Mouse (Mus musculus): Measurements from ENCODE around the gene Tbc1d25. TPM values are rescaled to one million over a fixed set of nuclear protein-coding genes. Genes with fewer than 3 reads are reported as not detected.

The Tbc1d25 gene
- total and polyA plus RNA-seq, 2 experiments from 2014 or later, result 17.4 to 19.9 TPM

GRCm38 (mm10) chrX:8217383-8217782 is 41.4 kb upstream of the Tbc1d25 start:
- Histone ChIP-seq H3K4me2 (ENCODE audit: low read depth, low read length) (no peak overlapping the region), H3K4me3 (ENCODE audit: low read length) (no peak overlapping the region), H3K4me1 (ENCODE audit: insufficient read depth, low read length) (no peaks in the 10 kb centered on the region), H3K9me3 (ENCODE audit: low read length) (no peaks in the 10 kb centered on the region), H3K27me3 (ENCODE audit: insufficient read depth, low read length) (no peaks in the 10 kb centered on the region), H3K36me3 (ENCODE audit: insufficient read depth, low read length) (no peaks in the 10 kb centered on the region), H3K27ac (no peak overlapping the region), H3K9ac (replicated peaks; ENCODE audit: low read length) (no peak overlapping the region)
- WGBS, result 54% methylated on average over 6 of the region's 6 CpGs
- no peak for TF ChIP-seq CTCF (IDR thresholded peaks at IDR 0.05; ENCODE audit: low read depth)
- DNase-seq (ENCODE audit: low spot score), result no peak
- ATAC-seq, result no peak

GRCm38 (mm10) chrX:8211490-8212207 is 35.7 kb upstream of the Tbc1d25 start:
- Histone ChIP-seq H3K9ac (replicated peaks; ENCODE audit: low read length) (no peak overlapping the region), H3K27ac (no peak overlapping the region), H3K4me3 (ENCODE audit: low read length) (no peak overlapping the region), H3K27me3 (ENCODE audit: insufficient read depth, low read length) (no peaks in the 10 kb centered on the region), H3K4me1 (ENCODE audit: insufficient read depth, low read length) (no peaks in the 10 kb centered on the region), H3K9me3 (ENCODE audit: low read length) (no peaks in the 10 kb centered on the region), H3K4me2 (ENCODE audit: low read depth, low read length) (no peak overlapping the region), H3K36me3 (ENCODE audit: insufficient read depth, low read length) (no peaks in the 10 kb centered on the region)
- no peak for ATAC-seq
- WGBS, result 83% methylated on average over 7 of the region's 7 CpGs
- DNase-seq (ENCODE audit: low spot score), result no peak
- TF ChIP-seq CTCF (IDR thresholded peaks at IDR 0.05; ENCODE audit: low read depth), result no peak

DNA sequence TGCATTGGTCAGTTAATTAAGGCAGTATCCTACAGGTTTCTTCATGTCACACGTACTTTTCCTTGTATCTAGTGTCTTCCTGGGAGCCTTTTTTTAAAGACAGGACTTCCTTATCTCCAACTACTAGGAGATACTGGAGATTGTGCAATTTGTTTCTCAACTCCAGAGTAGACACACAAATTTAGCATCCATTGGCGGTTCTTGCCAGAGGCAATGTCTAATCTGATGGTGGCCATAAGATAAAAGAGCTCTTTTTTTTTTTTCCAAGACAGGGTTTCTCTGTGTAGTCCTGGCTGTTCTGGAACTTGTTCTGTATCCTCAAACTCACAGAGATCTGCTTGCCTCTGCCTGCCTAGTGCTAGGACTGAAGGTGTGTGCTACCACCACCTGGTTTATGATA is 33.7 kb upstream of the Tbc1d25 start:
- WGBS, result 78% methylated on average over 2 of the region's 2 CpGs
- ATAC-seq, result no peak
- TF ChIP-seq CTCF (IDR thresholded peaks at IDR 0.05; ENCODE audit: low read depth), result no peak

DNA sequence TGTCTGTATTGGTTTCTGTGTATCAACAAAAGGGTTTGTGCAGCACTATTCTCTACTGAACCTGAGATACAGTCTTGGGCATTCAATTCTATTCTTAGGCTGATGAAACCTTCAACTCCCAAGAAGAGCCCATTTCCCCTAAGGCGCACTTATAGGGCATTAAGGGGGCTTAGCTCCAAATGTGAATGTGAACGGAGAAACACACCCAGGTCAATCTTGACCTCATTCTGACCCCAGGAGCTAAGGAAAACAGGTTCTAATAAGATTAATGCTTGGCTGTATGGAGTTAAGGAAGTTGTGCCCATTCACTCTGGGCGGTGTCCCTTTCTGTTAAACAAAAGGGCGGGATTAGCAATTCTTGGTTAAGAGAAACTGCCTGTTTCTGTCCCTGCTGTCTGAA is 31.2 kb upstream of the Tbc1d25 start:
- Histone ChIP-seq H3K4me3 (ENCODE audit: low read length) (no peak overlapping the region), H3K4me1 (ENCODE audit: insufficient read depth, low read length) (0 out of 2 replicates have a peak, but pooled peaks cover 2% of the 10 kb centered on the region), H3K27me3 (ENCODE audit: insufficient read depth, low read length) (no peaks in the 10 kb centered on the region), H3K9ac (replicated peaks; ENCODE audit: low read length) (no peak overlapping the region), H3K27ac (no peak overlapping the region), H3K4me2 (ENCODE audit: low read depth, low read length) (peak overlapping the region; percentile 60), H3K36me3 (ENCODE audit: insufficient read depth, low read length) (no peaks in the 10 kb centered on the region), H3K9me3 (ENCODE audit: low read length) (no peaks in the 10 kb centered on the region)
- DNase-seq (ENCODE audit: low spot score) (no peak), ATAC-seq (no peak)
- no peak for TF ChIP-seq CTCF (IDR thresholded peaks at IDR 0.05; ENCODE audit: low read depth)
- WGBS, result 36% methylated on average over 4 of the region's 4 CpGs

More for the DNA sequence above, 33.7 kb upstream of the Tbc1d25 start:
- Histone ChIP-seq H3K36me3 (ENCODE audit: insufficient read depth, low read length) (no peaks in the 10 kb centered on the region), H3K4me2 (ENCODE audit: low read depth, low read length) (no peak overlapping the region), H3K4me3 (ENCODE audit: low read length) (no peak overlapping the region), H3K4me1 (ENCODE audit: insufficient read depth, low read length) (0 out of 2 replicates have a peak, but pooled peaks cover 2% of the 10 kb centered on the region), H3K27ac (no peak overlapping the region), H3K27me3 (ENCODE audit: insufficient read depth, low read length) (no peaks in the 10 kb centered on the region), H3K9me3 (ENCODE audit: low read length) (no peaks in the 10 kb centered on the region), H3K9ac (replicated peaks; ENCODE audit: low read length) (no peak overlapping the region)
- DNase-seq (ENCODE audit: low spot score), result no peak

- no peaks in the 10 kb centered on the region for H3K9me3 ChIP-seq (ENCODE audit: low read length)
- no peak for TF ChIP-seq CTCF (IDR thresholded peaks at IDR 0.05; ENCODE audit: low read depth)
- H3K27me3 ChIP-seq (ENCODE audit: insufficient read depth, low read length), result no peaks in the 10 kb centered on the region
- ATAC-seq (peak; percentile 24), DNase-seq (ENCODE audit: low spot score) (no peak)
- peak overlapping the region; percentile 54 for H3K4me3 ChIP-seq (ENCODE audit: low read length)
- H3K27ac ChIP-seq, result no peak overlapping the region
- H3K4me2 ChIP-seq (ENCODE audit: low read depth, low read length), result peak overlapping the region; percentile 60
- WGBS, result 29% methylated on average over 11 of the region's 11 CpGs
- H3K36me3 ChIP-seq (ENCODE audit: insufficient read depth, low read length), result no peaks in the 10 kb centered on the region
- peak overlapping the region; percentile 28; the same call in 1 of the 2 replicates for H3K9ac ChIP-seq (replicated peaks; ENCODE audit: low read length)
- 0 out of 2 replicates have a peak, but pooled peaks cover 2% of the 10 kb centered on the region for H3K4me1 ChIP-seq (ENCODE audit: insufficient read depth, low read length)
Measured at GRCm38 (mm10) chrX:8206694-8207197, 30.8 kb upstream of the Tbc1d25 start.

GRCm38 (mm10) chrX:8206015-8206693 is 30.2 kb upstream of the Tbc1d25 start, which contains the start of gene Porcn:
Gene Porcn, minus strand, starts transcription at chrX:8206525.
- Histone ChIP-seq H3K36me3 (ENCODE audit: insufficient read depth, low read length) (no peaks in the 10 kb centered on the region), H3K4me3 (ENCODE audit: low read length) (peak within 1 kb of the TSS; percentile 54), H3K9me3 (ENCODE audit: low read length) (no peaks in the 10 kb centered on the region), H3K4me1 (ENCODE audit: insufficient read depth, low read length) (0 out of 2 replicates have a peak, but pooled peaks cover 2% of the 10 kb centered on the region), H3K27ac (peak within 1 kb of the TSS; percentile 74), H3K9ac (replicated peaks; ENCODE audit: low read length) (peak within 1 kb of the TSS; percentile 64), H3K27me3 (ENCODE audit: insufficient read depth, low read length) (no peaks in the 10 kb centered on the region), H3K4me2 (ENCODE audit: low read depth, low read length) (peak within 1 kb of the TSS; percentile 60)
- ATAC-seq (peak; percentile 95), DNase-seq (ENCODE audit: low spot score) (peak; percentile 89)
- 23% methylated on average over 46 of the region's 46 CpGs for WGBS
- no peak for TF ChIP-seq CTCF (IDR thresholded peaks at IDR 0.05; ENCODE audit: low read depth)
